Mouse (Mus musculus): Measurements from ENCODE around the gene Fpr3. TPM values are rescaled to one million over a fixed set of nuclear protein-coding genes. Genes with fewer than 3 reads are reported as not detected.

The Fpr3 gene
- polyA plus RNA-seq (2012; rRNA removed; ENCODE audit: low replicate concordance), result not detected in 2 replicates

GRCm38 (mm10) chr17:17887774-17888248, at the start of gene Fpr3, which contains the start of gene Fpr2:
TSS of gene Fpr3 (plus strand) at chr17:17887852.
TSS of gene Fpr2 (plus strand) at chr17:17887824.

GRCm38 (mm10) chr17:17855064-17855838, 32.4 kb upstream of the Fpr3 start, which contains the start of gene Has1:
TSS of gene Has1 (minus strand) at chr17:17855205.

GRCm38 (mm10) chr17:17883840-17884239, 3.8 kb upstream of the Fpr3 start, which contains the start of gene Fpr1:
TSS of gene Fpr1 (minus strand) at chr17:17883940.

Other genes with a start within 250 kb of the Fpr3 start
- gene Vmn2r90, start 184.1 kb upstream of the Fpr3 start, polyA plus RNA-seq (2012; rRNA removed; ENCODE audit: low replicate concordance), result 0.06 and 0.07 TPM in 2 replicates
- gene Spaca6, start 60.7 kb upstream of the Fpr3 start, polyA plus RNA-seq (2012; rRNA removed; ENCODE audit: low replicate concordance), result 37.7 and 64.7 TPM in 2 replicates
- gene Has1, start 32.6 kb upstream of the Fpr3 start, polyA plus RNA-seq (2012; rRNA removed; ENCODE audit: low replicate concordance), result 0.55 and 0.59 TPM in 2 replicates
- 0.19 and 0.27 TPM in 2 replicates for gene Fpr1, start 3.9 kb upstream of the Fpr3 start, polyA plus RNA-seq (2012; rRNA removed; ENCODE audit: low replicate concordance)
- gene Fpr2, start within 50 bp of the Fpr3 start, polyA plus RNA-seq (2012; rRNA removed; ENCODE audit: low replicate concordance), result 0.16 and 1.5 TPM in 2 replicates
- gene Fpr-rs4, start 133.9 kb downstream of the Fpr3 start, polyA plus RNA-seq (2012; rRNA removed; ENCODE audit: low replicate concordance), result not detected in 2 replicates
- not detected in 2 replicates for gene Vmn2r124, start 161.6 kb downstream of the Fpr3 start, polyA plus RNA-seq (2012; rRNA removed; ENCODE audit: low replicate concordance)
- gene Vmn2r91, start 197.2 kb downstream of the Fpr3 start, polyA plus RNA-seq (2012; rRNA removed; ENCODE audit: low replicate concordance), result not detected in 2 replicates

Measured in mammary gland, adult 2 months (tissue).